Mouse (Mus musculus): ENCODE measurements around the gene Gm15128.
"Not testable (repeated sequence)": the region's sequence is repeated elsewhere in the genome, so short reads cannot be mapped to it uniquely, and the experiment has no call there.

Gm15128 gene

GRCm38 (mm10) chrX:147765691-147766090 is at the start of gene Gm15128:
Gm15128 (plus strand) TSS chrX:147765991.
- not testable (repeated sequence) for DNase-seq (ENCODE audit: low read depth)

Data from NIH3T3 (cell line).